Mouse (Mus musculus) E14TG2a.4 (cell line): ENCODE results near the gene Kdm2b.

Experiments used
- CTCF ChIP-seq: conservative IDR thresholded peaks from 2 replicates; pipeline ENCODE4 v1.5.1; 2014; ENCODE audit warnings: low read length
- NANOG ChIP-seq: IDR thresholded peaks from 2 replicates; pipeline ENCODE4 v1.6.1; 2014; ENCODE audit warnings: borderline replicate concordance, low read length, mixed read lengths
- POU5F1 ChIP-seq: IDR thresholded peaks from 2 replicates; pipeline ENCODE4 v1.6.1; 2014; ENCODE audit warnings: low read length, borderline replicate concordance

DNA sequence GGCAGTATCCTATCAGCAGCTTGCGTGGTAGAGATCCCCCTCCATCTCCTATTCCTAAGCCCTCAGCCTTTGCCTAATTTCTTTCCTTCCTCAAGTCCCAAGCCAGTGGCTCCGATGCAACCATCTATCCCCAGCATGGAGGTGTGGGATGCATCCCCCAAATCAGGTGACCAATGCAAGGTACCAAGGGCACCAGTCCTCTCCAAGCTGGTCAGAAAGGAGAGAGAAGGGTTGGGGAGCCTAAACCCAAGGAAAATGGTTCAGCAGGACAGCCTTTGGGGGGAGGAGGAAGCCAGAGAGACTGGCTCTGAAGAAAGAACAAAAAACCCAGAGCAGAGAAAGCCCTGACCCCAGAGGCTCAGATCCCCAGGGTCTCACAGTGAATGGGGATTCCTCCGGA, 4.3 kb downstream of the Kdm2b start:
- TF ChIP-seq CTCF (no peak), NANOG (no peak), POU5F1 (no peak)
